Mouse (Mus musculus) myocyte (in vitro differentiated cells): ENCODE measurements around the gene Lrrk1.

ENCODE experiments used
- CEBPB ChIP-seq: IDR thresholded peaks from 2 replicates; pipeline ENCODE4 v1.6.1; 2011; ENCODE audit warnings: mild to moderate bottlenecking, moderate library complexity; ENCODE audit not compliant: poor library complexity, insufficient read depth, severe bottlenecking
- E2F4 ChIP-seq: IDR thresholded peaks from one replicate; pipeline ENCODE4 v1.6.1; 2011; ENCODE audit warnings: mild to moderate bottlenecking, control low read depth, moderate library complexity; ENCODE audit not compliant: insufficient read depth
- MAX ChIP-seq: IDR thresholded peaks from one replicate; pipeline ENCODE4 v1.6.1; 2011; ENCODE audit warnings: low read depth, mild to moderate bottlenecking, control low read depth
- MYOD1 ChIP-seq, 3 experiments: IDR thresholded peaks; one replicate each; pipeline ENCODE4 v1.6.1; 2011; ENCODE audit warnings: control low read depth in 2 of 3, low read depth in 2 of 3, mild to moderate bottlenecking in 2 of 3, moderate library complexity in 1 of 3; ENCODE audit not compliant: insufficient read length in 2 of 3, control insufficient read depth in 1 of 3
- MYOG ChIP-seq, 3 experiments: IDR thresholded peaks; one replicate each; pipeline ENCODE4 v1.6.1; 2011; ENCODE audit warnings: control low read depth in 2 of 3, low read depth in 2 of 3, mild to moderate bottlenecking in 2 of 3; ENCODE audit not compliant: insufficient read length in 2 of 3, control insufficient read depth in 1 of 3, insufficient read depth in 1 of 3
- POLR2A ChIP-seq: IDR thresholded peaks from one replicate; pipeline ENCODE4 v1.6.1; 2011; ENCODE audit warnings: low read depth, mild to moderate bottlenecking, control low read depth, moderate library complexity; ENCODE audit not compliant: insufficient read length
- POLR2AphosphoS2 ChIP-seq: IDR thresholded peaks from one replicate; pipeline ENCODE4 v1.6.1; 2011; ENCODE audit warnings: low read depth, control low read depth; ENCODE audit not compliant: insufficient read length
- REST ChIP-seq: IDR thresholded peaks from one replicate; pipeline ENCODE4 v1.6.1; 2011; ENCODE audit warnings: mild to moderate bottlenecking, control low read depth, moderate library complexity; ENCODE audit not compliant: insufficient read depth, insufficient read length
- SRF ChIP-seq: IDR thresholded peaks from one replicate; pipeline ENCODE4 v1.6.1; 2011; ENCODE audit warnings: low read depth; ENCODE audit not compliant: control insufficient read depth, insufficient read length
- TCF12 ChIP-seq: IDR thresholded peaks from one replicate; pipeline ENCODE4 v1.6.1; 2011; ENCODE audit warnings: mild to moderate bottlenecking, control low read depth; ENCODE audit not compliant: poor library complexity, insufficient read depth, severe bottlenecking
- USF1 ChIP-seq: IDR thresholded peaks from one replicate; pipeline ENCODE4 v1.6.1; 2011; ENCODE audit warnings: low read depth, mild to moderate bottlenecking, control low read depth, moderate library complexity

DNA sequence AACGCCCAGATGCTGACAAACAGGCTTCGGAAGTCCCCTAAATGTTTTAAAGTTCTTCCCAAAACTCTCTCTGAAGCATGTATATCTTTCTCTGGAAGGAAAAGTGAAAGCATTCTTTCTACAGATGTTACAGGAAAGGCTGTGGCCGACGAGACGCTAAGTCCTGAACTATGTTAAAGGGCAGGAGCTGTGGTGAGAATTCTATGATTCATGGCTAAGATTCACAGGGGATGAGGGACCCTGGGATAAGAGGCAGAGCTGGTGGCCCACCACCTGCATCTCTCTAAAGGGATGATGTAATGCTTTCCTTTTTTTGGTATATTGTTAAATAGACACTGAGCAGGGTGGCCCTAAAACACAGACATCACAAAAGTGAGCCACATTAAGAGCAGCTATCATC lies 44.8 kb downstream of the Lrrk1 start:
- TF ChIP-seq MYOD1 (IDR thresholded peaks at IDR 0.05; ENCODE audit: control insufficient read depth in 1 of 3, insufficient read length in 2 of 3, low read depth in 2 of 3) (no peak), POLR2A (no peak), MAX (no peak), TCF12 (no peak), E2F4 (no peak), USF1 (no peak), POLR2AphosphoS2 (no peak), MYOG (IDR thresholded peaks at IDR 0.05; ENCODE audit: control insufficient read depth in 1 of 3, insufficient read depth in 1 of 3, insufficient read length in 2 of 3, low read depth in 2 of 3) (no peak), CEBPB (no peak), SRF (no peak), REST (no peak)
